Mouse (Mus musculus) G1E (cell line): ENCODE results near the gene Pcsk1n. TPM values are rescaled to one million over a fixed set of nuclear protein-coding genes. Genes with fewer than 3 reads are reported as not detected.

ENCODE experiments used
- ATAC-seq: 2 replicates; pipeline ENCODE4 v1.8.0; 2016; ENCODE audit warnings: mild to moderate bottlenecking; ENCODE audit not compliant: insufficient number of reproducible peaks, poor library complexity, low FRiP score, severe bottlenecking; ENCODE audit errors: extremely low read depth
- DNase-seq: peaks from one replicate; pipeline ENCODE4 v3.0.0; 2012; ENCODE audit warnings: low spot score
- H3K27me3 ChIP-seq: 2 replicates; pipeline ENCODE4 v1.6.1; 2012; ENCODE audit warnings: mild to moderate bottlenecking, low read length, inconsistent platforms; ENCODE audit not compliant: insufficient read depth
- H3K36me3 ChIP-seq: replicated peaks from 2 replicates; pipeline ENCODE3; 2012; ENCODE audit warnings: mild to moderate bottlenecking, inconsistent platforms
- H3K4me1 ChIP-seq: 2 replicates; pipeline ENCODE4 v1.6.1; 2012; ENCODE audit warnings: low read depth, low read length, inconsistent platforms, mixed read lengths; ENCODE audit not compliant: insufficient read depth
- H3K4me3 ChIP-seq: 2 replicates; pipeline ENCODE4 v1.5.1; 2012; ENCODE audit warnings: low read depth, mild to moderate bottlenecking, inconsistent platforms, low read length, moderate library complexity, mixed read lengths
- H3K9me3 ChIP-seq: replicated peaks from 2 replicates; pipeline ENCODE4 v1.6.1; 2012; ENCODE audit warnings: inconsistent platforms
- CTCF ChIP-seq: IDR thresholded peaks from 2 replicates; pipeline ENCODE4 v1.5.1; 2012; ENCODE audit warnings: low read depth, low read length, inconsistent platforms, mixed read lengths
- GATA1 ChIP-seq: IDR thresholded peaks from 2 replicates; pipeline ENCODE4 v1.6.1; 2012; ENCODE audit warnings: borderline replicate concordance, low read length, inconsistent platforms, mixed read lengths
- GATA2 ChIP-seq: IDR thresholded peaks from 2 replicates; pipeline ENCODE4 v1.6.1; 2012; ENCODE audit warnings: low read depth, low read length, inconsistent platforms, borderline replicate concordance
- POLR2AphosphoS5 ChIP-seq: IDR thresholded peaks from 2 replicates; pipeline ENCODE4 v1.6.1; 2012; ENCODE audit warnings: low read depth, low read length, inconsistent platforms; ENCODE audit not compliant: insufficient replicate concordance
- TAL1 ChIP-seq: conservative IDR thresholded peaks from 2 replicates; pipeline ENCODE4 v1.6.1; 2012; ENCODE audit warnings: low read depth, low read length, inconsistent platforms, mixed read lengths
- polyA plus RNA-seq: library from polyadenylated mRNA; stranded (reverse); fragments of >175 nt; gene quantifications from 2 replicates; pipeline ENCODE4 v1.2.3, GENCODE M21; 2012
- total RNA-seq, 2 experiments: library from RNA; stranded (forward) in 1 of 2; stranded (reverse) in 1 of 2; fragments of 200-1000 nt in 1 of 2; fragments of >200 nt in 1 of 2; fragmentation: Nextera tagmentation in 1 of 2; gene quantifications; 2 replicates each; pipeline ENCODE4 v1.2.3; 2014 to 2017

The Pcsk1n gene
- total RNA-seq (2014; fragmentation: Nextera tagmentation) = not detected in 2 replicates
- total RNA-seq (2017) = not detected in 2 replicates
- polyA plus RNA-seq = not detected in 2 replicates

GRCm38 (mm10) chrX:7919601-7920383 is at the start of gene Pcsk1n:
Gene Pcsk1n (plus strand): TSS chrX:7919822.
- TF ChIP-seq TAL1 = no peak
- TF ChIP-seq GATA2 = no peak
- TF ChIP-seq CTCF = no peak
- TF ChIP-seq GATA1 = no peak
- no peak for TF ChIP-seq POLR2AphosphoS5
- Histone ChIP-seq H3K4me3 (no peak within 1 kb of the TSS), H3K36me3 (no peaks in the 10 kb centered on the region), H3K27me3 (peaks cover 39% of the 10 kb centered on the region), H3K4me1 (no peaks in the 10 kb centered on the region), H3K9me3 (no peaks in the 10 kb centered on the region)
- ATAC-seq (no peak), DNase-seq (no peak)

GRCm38 (mm10) chrX:7869826-7870225 is 49.8 kb upstream of the Pcsk1n start:
- H3K4me1 ChIP-seq = no peaks in the 10 kb centered on the region
- no peak for DNase-seq
- no peak for TF ChIP-seq TAL1
- no peaks in the 10 kb centered on the region for H3K9me3 ChIP-seq
- no peak overlapping the region for H3K4me3 ChIP-seq
- H3K36me3 ChIP-seq = peaks cover 79% of the 10 kb centered on the region
- no peak for ATAC-seq
- H3K27me3 ChIP-seq = no peaks in the 10 kb centered on the region

- peak; percentile 79 for DNase-seq
- Histone ChIP-seq H3K9me3 (no peaks in the 10 kb centered on the region), H3K36me3 (peaks cover 52% of the 10 kb centered on the region), H3K27me3 (no peaks in the 10 kb centered on the region), H3K4me3 (peak within 1 kb of the TSS; percentile 78), H3K4me1 (peaks cover 24% of the 10 kb centered on the region)
- ATAC-seq = peak; percentile 86
- TF ChIP-seq TAL1 (no peak), POLR2AphosphoS5 (no peak), CTCF (no peak), GATA1 (no peak), GATA2 (no peak)
These were observed 41.6 kb upstream of the Pcsk1n start, which contains the start of gene Pim2 for GRCm38 (mm10) chrX:7878007-7878419. Gene Pim2 (plus strand): TSS chrX:7878262.

GRCm38 (mm10) chrX:7878495-7878894 is 41.1 kb upstream of the Pcsk1n start:
- Histone ChIP-seq H3K9me3 (no peaks in the 10 kb centered on the region), H3K36me3 (peaks cover 47% of the 10 kb centered on the region), H3K4me1 (peaks cover 24% of the 10 kb centered on the region), H3K4me3 (peak overlapping the region; percentile 78), H3K27me3 (no peaks in the 10 kb centered on the region)
- TF ChIP-seq GATA2 (no peak), GATA1 (no peak), POLR2AphosphoS5 (no peak), CTCF (no peak), TAL1 (no peak)
- no peak for ATAC-seq
- no peak for DNase-seq

GRCm38 (mm10) chrX:7879819-7880218 is 39.8 kb upstream of the Pcsk1n start:
- Histone ChIP-seq H3K4me1 (peaks cover 24% of the 10 kb centered on the region), H3K36me3 (peaks cover 34% of the 10 kb centered on the region), H3K4me3 (peak overlapping the region; percentile 40; the same call in 1 of the 2 replicates), H3K27me3 (no peaks in the 10 kb centered on the region), H3K9me3 (no peaks in the 10 kb centered on the region)
- TF ChIP-seq GATA1 (no peak), GATA2 (no peak), POLR2AphosphoS5 (no peak), TAL1 (no peak), CTCF (no peak)
- ATAC-seq = peak; percentile 43; the same call in 1 of the 2 replicates
- DNase-seq = peak; percentile 27

- no peak for TF ChIP-seq POLR2AphosphoS5
- no peak for TF ChIP-seq TAL1
- TF ChIP-seq CTCF = no peak
- no peak for TF ChIP-seq GATA1
- TF ChIP-seq GATA2 = no peak
- peak; percentile 75 for DNase-seq
- peak; percentile 84 for ATAC-seq
- peaks cover 18% of the 10 kb centered on the region for H3K4me1 ChIP-seq
- H3K27me3 ChIP-seq = no peaks in the 10 kb centered on the region
- no peaks in the 10 kb centered on the region for H3K9me3 ChIP-seq
- H3K4me3 ChIP-seq = peak within 1 kb of the TSS; percentile 82
- peaks cover 47% of the 10 kb centered on the region for H3K36me3 ChIP-seq
These were observed 35.6 kb upstream of the Pcsk1n start, which contains the start of gene Slc35a2 for GRCm38 (mm10) chrX:7883841-7884567. Gene Slc35a2 (plus strand): TSS chrX:7884028.
